Mouse (Mus musculus) midbrain, postnatal 0 days (tissue): Measurements from ENCODE around the gene Sh3pxd2a. TPM values are rescaled to one million over a fixed set of nuclear protein-coding genes. Genes with fewer than 3 reads are reported as not detected.
"Not testable (repeated sequence)": the region's sequence is repeated elsewhere in the genome, so short reads cannot be mapped to it uniquely, and the experiment has no call there.

ENCODE experiments used
- ATAC-seq: fragments of 200-750 bp; cut with Nextera tagmentation; 2 replicates; pipeline ENCODE4 v1.8.0; 2017; ENCODE audit warnings: moderate number of reproducible peaks, mild to moderate bottlenecking, moderate TSS enrichment, moderate library complexity; ENCODE audit not compliant: low FRiP score
- DNase-seq: peaks from one replicate; pipeline ENCODE4 v3.0.0-alpha.2; 2015; ENCODE audit warnings: low spot score
- H3K27ac ChIP-seq: fragments of 300-500 bp; sonication (generic); 2 replicates; pipeline ENCODE4 v1.5.1; 2014; ENCODE audit warnings: low read depth, mild to moderate bottlenecking, low read length, mixed read lengths
- H3K27me3 ChIP-seq: fragments of 300-500 bp; sonication (generic); 2 replicates; pipeline ENCODE4 v1.6.1; 2014; ENCODE audit warnings: low read length, control low read depth, mixed read lengths; ENCODE audit not compliant: insufficient read depth
- H3K36me3 ChIP-seq: fragments of 300-500 bp; sonication (generic); 2 replicates; pipeline ENCODE4 v1.6.1; 2014; ENCODE audit warnings: low read length, control low read depth, mixed read lengths; ENCODE audit not compliant: insufficient read depth
- H3K4me1 ChIP-seq: fragments of 300-500 bp; sonication (generic); 2 replicates; pipeline ENCODE4 v1.6.1; 2014; ENCODE audit warnings: mild to moderate bottlenecking, control low read depth, antibody characterized with exemption, low read length, mixed read lengths; ENCODE audit not compliant: insufficient read depth
- H3K4me2 ChIP-seq: fragments of 300-500 bp; sonication (generic); 2 replicates; pipeline ENCODE4 v1.6.1; 2014; ENCODE audit warnings: low read depth, mild to moderate bottlenecking, low read length, mixed read lengths; ENCODE audit not compliant: poor library complexity, severe bottlenecking
- H3K4me3 ChIP-seq: fragments of 300-500 bp; sonication (generic); 2 replicates; pipeline ENCODE4 v1.5.1; 2014; ENCODE audit warnings: low read depth, mild to moderate bottlenecking, low read length, moderate library complexity
- H3K9ac ChIP-seq: fragments of 300-500 bp; sonication (generic); replicated peaks from 2 replicates; pipeline ENCODE4 v1.6.1; 2014; ENCODE audit warnings: mild to moderate bottlenecking, low read length, moderate library complexity, mixed read lengths; ENCODE audit not compliant: poor library complexity, severe bottlenecking
- H3K9me3 ChIP-seq: fragments of 300-500 bp; sonication (generic); 2 replicates; pipeline ENCODE4 v1.6.1; 2016; ENCODE audit warnings: low read length, control low read depth
- CTCF ChIP-seq: IDR thresholded peaks from 2 replicates; pipeline ENCODE4 v1.5.1; 2016; ENCODE audit warnings: antibody characterized with exemption, mild to moderate bottlenecking
- WGBS: fragments of 180-500 bp; shearing (Covaris S2); extraction: QIAGEN DNeasy Blood & Tissue Kit; methylation state at CpG from one replicate; pipeline ENCODE4 v1.1.7; 2014; 5-methylcytosine and 5-hydroxymethylcytosine counted together
- polyA plus RNA-seq: library from polyadenylated mRNA; unstranded; fragments of >200 nt; fragmentation: Nextera tagmentation; extraction: Ambion mirVana; gene quantifications from 2 replicates; pipeline ENCODE4 v1.2.1, GENCODE M21; 2015
- total RNA-seq: library from RNA; depleted of rRNA; stranded (reverse); fragments of >200 nt; gene quantifications from 2 replicates; pipeline ENCODE4 v1.2.3, GENCODE M21; 2014

Gene Sh3pxd2a
- total and polyA plus RNA-seq, 2 experiments from 2014 or later: 1.5 to 21.0 TPM

DNA sequence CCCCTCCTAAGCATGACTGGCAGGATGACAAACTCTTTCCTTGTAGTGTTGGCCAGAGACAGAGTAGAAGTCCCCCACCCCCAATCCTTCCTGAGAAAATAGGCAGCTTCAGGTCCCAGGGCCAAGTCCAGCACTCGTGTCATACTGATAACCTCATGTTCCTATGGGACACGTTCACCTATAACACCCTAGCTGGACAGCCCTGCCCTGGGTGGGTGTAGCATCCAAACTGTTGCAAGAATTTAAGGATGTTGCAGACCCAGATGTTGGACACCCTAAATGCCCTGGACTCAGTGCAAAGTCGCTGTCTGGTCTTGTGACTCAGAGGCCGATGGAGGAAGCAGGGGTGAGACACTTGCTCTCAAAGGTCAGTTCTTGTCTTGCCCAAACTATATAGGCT lies 68.9 kb downstream of the Sh3pxd2a start:
- no peak for ATAC-seq
- Histone ChIP-seq H3K36me3 (no peaks in the 10 kb centered on the region), H3K4me1 (no peaks in the 10 kb centered on the region), H3K4me2 (no peak overlapping the region), H3K9me3 (no peaks in the 10 kb centered on the region), H3K27ac (no peak overlapping the region), H3K9ac (no peak overlapping the region), H3K4me3 (no peak overlapping the region), H3K27me3 (no peaks in the 10 kb centered on the region)
- no peak for DNase-seq
- 91% methylated on average over 4 of the region's 4 CpGs for WGBS
- no peak for TF ChIP-seq CTCF

DNA sequence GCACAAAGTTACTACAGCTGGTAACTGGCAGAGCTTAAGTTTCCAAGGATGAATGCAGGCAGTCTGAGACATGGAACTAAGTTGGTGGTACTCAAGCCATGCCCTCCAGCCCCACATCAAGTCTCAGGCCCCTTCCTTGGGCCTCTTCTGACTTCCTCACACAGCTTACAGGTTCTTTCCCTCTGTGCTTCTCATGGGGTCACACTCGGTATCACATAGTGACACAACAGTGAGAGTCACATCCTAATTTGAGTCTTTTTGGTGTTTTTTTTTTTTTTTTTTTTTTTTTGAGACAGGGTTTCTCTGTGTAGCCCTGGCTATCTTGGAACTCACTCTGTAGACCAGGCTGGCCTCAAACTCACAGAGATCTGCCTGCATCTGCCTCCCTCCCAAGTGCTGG lies 69.4 kb downstream of the Sh3pxd2a start:
- not testable (repeated sequence) for H3K4me3 ChIP-seq, DNase-seq, H3K9me3 ChIP-seq, H3K9ac ChIP-seq, H3K4me1 ChIP-seq, H3K36me3 ChIP-seq, H3K4me2 ChIP-seq, ATAC-seq, H3K27ac ChIP-seq, H3K27me3 ChIP-seq
- WGBS: 94% methylated on average over 1 of the region's 1 CpGs

- WGBS: 82% methylated on average over 13 of the region's 13 CpGs
- H3K9me3 ChIP-seq: no peaks in the 10 kb centered on the region
These were observed 73.3 kb downstream of the Sh3pxd2a start for GRCm38 (mm10) chr19:47390878-47391277.

GRCm38 (mm10) chr19:47387887-47388286 lies 76.3 kb downstream of the Sh3pxd2a start:
- WGBS: 88% methylated on average over 3 of the region's 3 CpGs
- H3K9me3 ChIP-seq: no peaks in the 10 kb centered on the region
- no peak overlapping the region for H3K4me2 ChIP-seq
- DNase-seq (no peak), ATAC-seq (no peak)
- H3K9ac ChIP-seq: no peak overlapping the region
- no peak overlapping the region for H3K27ac ChIP-seq
- H3K36me3 ChIP-seq: no peaks in the 10 kb centered on the region
- no peaks in the 10 kb centered on the region for H3K4me1 ChIP-seq
- no peak for TF ChIP-seq CTCF
- H3K4me3 ChIP-seq: no peak overlapping the region
- H3K27me3 ChIP-seq: no peaks in the 10 kb centered on the region

More at GRCm38 (mm10) chr19:47390878-47391277, 73.3 kb downstream of the Sh3pxd2a start:
- no peak overlapping the region for H3K27ac ChIP-seq
- H3K4me2 ChIP-seq: no peak overlapping the region
- H3K4me1 ChIP-seq: no peaks in the 10 kb centered on the region
- no peak overlapping the region for H3K4me3 ChIP-seq
- ATAC-seq (no peak), DNase-seq (no peak)
- H3K27me3 ChIP-seq: no peaks in the 10 kb centered on the region
- H3K36me3 ChIP-seq: no peaks in the 10 kb centered on the region
- H3K9ac ChIP-seq: no peak overlapping the region
- TF ChIP-seq CTCF: no peak

DNA sequence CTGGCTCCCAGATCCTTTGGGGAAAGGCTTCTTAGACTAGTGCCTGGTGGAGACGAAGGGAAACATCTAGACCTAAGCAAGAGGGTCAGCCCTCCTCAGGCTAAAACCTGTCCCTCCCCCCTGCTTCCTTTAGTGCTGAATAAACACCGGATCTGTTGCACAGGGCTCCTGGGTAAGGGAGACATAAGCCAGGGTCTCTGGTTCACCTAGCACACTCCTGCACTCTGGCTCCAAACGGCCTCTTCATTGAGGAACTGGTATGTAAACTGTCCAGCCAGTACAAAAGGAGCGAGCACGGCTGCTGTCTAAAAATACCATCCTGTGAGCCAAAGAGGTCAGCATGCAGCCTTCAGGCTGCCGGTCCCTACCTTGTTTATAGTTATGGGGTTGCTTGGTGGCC lies 76.8 kb downstream of the Sh3pxd2a start:
- Histone ChIP-seq H3K4me3 (no peak overlapping the region), H3K4me2 (no peak overlapping the region), H3K27ac (no peak overlapping the region), H3K4me1 (no peaks in the 10 kb centered on the region), H3K27me3 (no peaks in the 10 kb centered on the region), H3K9me3 (no peaks in the 10 kb centered on the region), H3K36me3 (no peaks in the 10 kb centered on the region), H3K9ac (no peak overlapping the region)
- ATAC-seq: no peak
- WGBS: 58% methylated on average over 6 of the region's 6 CpGs
- no peak for DNase-seq
- TF ChIP-seq CTCF: no peak

DNA sequence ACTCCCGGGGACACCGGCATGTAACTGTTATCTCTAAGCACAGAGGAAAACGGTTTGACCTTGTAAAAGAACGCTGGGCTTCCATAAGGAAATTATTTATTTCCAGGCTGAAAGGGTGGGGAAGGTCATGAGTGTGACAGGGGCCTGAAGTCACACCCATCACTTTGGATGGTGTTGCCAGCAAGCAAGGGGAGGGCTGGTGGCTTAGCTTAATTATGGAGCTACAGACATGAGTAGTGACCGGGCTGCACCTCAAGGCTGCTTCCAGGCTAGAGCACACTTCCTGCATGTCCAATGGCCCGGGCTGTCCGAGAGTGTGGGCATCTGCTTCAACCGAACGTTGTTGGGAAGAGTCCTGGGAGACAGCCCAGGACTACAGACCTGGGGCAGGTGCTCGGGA lies 78.2 kb downstream of the Sh3pxd2a start:
- no peak overlapping the region for H3K4me3 ChIP-seq
- H3K36me3 ChIP-seq: no peaks in the 10 kb centered on the region
- DNase-seq (no peak), ATAC-seq (no peak)
- no peak overlapping the region for H3K4me2 ChIP-seq
- H3K9ac ChIP-seq: no peak overlapping the region
- no peak for TF ChIP-seq CTCF
- H3K4me1 ChIP-seq: no peaks in the 10 kb centered on the region
- no peak overlapping the region for H3K27ac ChIP-seq
- H3K27me3 ChIP-seq: no peaks in the 10 kb centered on the region
- H3K9me3 ChIP-seq: no peaks in the 10 kb centered on the region
- WGBS: 89% methylated on average over 10 of the region's 10 CpGs

- ATAC-seq (no peak), DNase-seq (no peak)
- Histone ChIP-seq H3K9ac (no peak overlapping the region), H3K4me1 (no peaks in the 10 kb centered on the region), H3K27me3 (no peaks in the 10 kb centered on the region), H3K36me3 (no peaks in the 10 kb centered on the region), H3K9me3 (no peaks in the 10 kb centered on the region), H3K4me3 (no peak overlapping the region), H3K4me2 (no peak overlapping the region), H3K27ac (no peak overlapping the region)
- TF ChIP-seq CTCF: no peak
- 88% methylated on average over 3 of the region's 3 CpGs for WGBS
These were observed 79.6 kb downstream of the Sh3pxd2a start for GRCm38 (mm10) chr19:47384639-47385038.
